Mouse (Mus musculus): ENCODE results near the gene Olfr873. TPM values are rescaled to one million over a fixed set of nuclear protein-coding genes. Genes with fewer than 3 reads are reported as not detected.
"Not testable (repeated sequence)": the region's sequence is repeated elsewhere in the genome, so short reads cannot be mapped to it uniquely, and the experiment has no call there.

Gene Olfr873
- not detected in 2 replicates for polyA plus RNA-seq (2012; rRNA removed)

- no peaks in the 10 kb centered on the region for H3K36me3 ChIP-seq (ENCODE audit: control insufficient read depth, insufficient read depth, low read length)
- no peak within 1 kb of the TSS for H3K27ac ChIP-seq (ENCODE audit: insufficient read depth, low read depth, low read length)
- 89% methylated on average over 1 of the region's 1 CpGs for WGBS
- DNase-seq: no peak
- no peak within 1 kb of the TSS for H3K4me3 ChIP-seq (ENCODE audit: insufficient read depth, low read depth, low read length)
- TF ChIP-seq POLR2A (IDR thresholded peaks at IDR 0.05; ENCODE audit: low read depth, low read length) (no peak), CTCF (conservative IDR thresholded peaks at IDR 0.05; ENCODE audit: insufficient read depth, insufficient read length, low read depth, low read length) (no peak)
- H3K4me1 ChIP-seq (ENCODE audit: control insufficient read depth, insufficient read depth, low read length): no peaks in the 10 kb centered on the region
- H3K27me3 ChIP-seq (replicated peaks; ENCODE audit: control insufficient read depth, insufficient read depth, low read length): no peaks in the 10 kb centered on the region
Observed at GRCm38 (mm10) chr9:20298232-20298631, at the start of gene Olfr873. Olfr873 (plus strand) TSS chr9:20298532.

GRCm38 (mm10) chr9:20282051-20282450 lies 16.3 kb upstream of the Olfr873 start, which contains the start of gene Olfr39:
Olfr39 (plus strand) TSS chr9:20282351.
- TF ChIP-seq POLR2A (IDR thresholded peaks at IDR 0.05; ENCODE audit: low read depth, low read length): no peak
- Histone ChIP-seq H3K4me3 (ENCODE audit: insufficient read depth, low read depth, low read length) (no peak within 1 kb of the TSS), H3K4me1 (ENCODE audit: control insufficient read depth, insufficient read depth, low read length) (no peaks in the 10 kb centered on the region), H3K27ac (ENCODE audit: insufficient read depth, low read depth, low read length) (no peak within 1 kb of the TSS), H3K27me3 (replicated peaks; ENCODE audit: control insufficient read depth, insufficient read depth, low read length) (no peaks in the 10 kb centered on the region), H3K36me3 (ENCODE audit: control insufficient read depth, insufficient read depth, low read length) (no peaks in the 10 kb centered on the region)
- 83% methylated on average over 1 of the region's 1 CpGs for WGBS
- no peak for DNase-seq

- DNase-seq; H3K4me1 ChIP-seq (ENCODE audit: control insufficient read depth, insufficient read depth, low read length); H3K36me3 ChIP-seq (ENCODE audit: control insufficient read depth, insufficient read depth, low read length); H3K27ac ChIP-seq (ENCODE audit: insufficient read depth, low read depth, low read length); H3K27me3 ChIP-seq (replicated peaks; ENCODE audit: control insufficient read depth, insufficient read depth, low read length); H3K4me3 ChIP-seq (ENCODE audit: insufficient read depth, low read depth, low read length): not testable (repeated sequence)
- WGBS: 79% methylated on average over 5 of the region's 5 CpGs
Observed at GRCm38 (mm10) chr9:20295562-20295961, 2.8 kb upstream of the Olfr873 start.

- Histone ChIP-seq H3K27me3 (replicated peaks; ENCODE audit: control insufficient read depth, insufficient read depth, low read length) (no peaks in the 10 kb centered on the region), H3K4me3 (ENCODE audit: insufficient read depth, low read depth, low read length) (no peak within 1 kb of the TSS), H3K27ac (ENCODE audit: insufficient read depth, low read depth, low read length) (no peak within 1 kb of the TSS), H3K36me3 (ENCODE audit: control insufficient read depth, insufficient read depth, low read length) (no peaks in the 10 kb centered on the region; the same call in 1 of the 2 replicates), H3K4me1 (ENCODE audit: control insufficient read depth, insufficient read depth, low read length) (no peaks in the 10 kb centered on the region)
- DNase-seq: no peak
- TF ChIP-seq POLR2A (IDR thresholded peaks at IDR 0.05; ENCODE audit: low read depth, low read length) (no peak), CTCF (conservative IDR thresholded peaks at IDR 0.05; ENCODE audit: insufficient read depth, insufficient read length, low read depth, low read length) (no peak)
Observed at GRCm38 (mm10) chr9:20335994-20336393, 37.7 kb downstream of the Olfr873 start, which contains the start of gene Olfr18. Olfr18 (minus strand) TSS chr9:20336094.

GRCm38 (mm10) chr9:20348501-20348900 lies 50.2 kb downstream of the Olfr873 start:
- no peak for TF ChIP-seq CTCF (conservative IDR thresholded peaks at IDR 0.05; ENCODE audit: insufficient read depth, insufficient read length, low read depth, low read length)
- TF ChIP-seq POLR2A (IDR thresholded peaks at IDR 0.05; ENCODE audit: low read depth, low read length): no peak
- no peaks in the 10 kb centered on the region for H3K27me3 ChIP-seq (replicated peaks; ENCODE audit: control insufficient read depth, insufficient read depth, low read length)
- no peaks in the 10 kb centered on the region for H3K4me1 ChIP-seq (ENCODE audit: control insufficient read depth, insufficient read depth, low read length)
- H3K36me3 ChIP-seq (ENCODE audit: control insufficient read depth, insufficient read depth, low read length): peaks cover 24% of the 10 kb centered on the region
- H3K4me3 ChIP-seq (ENCODE audit: insufficient read depth, low read depth, low read length): no peak overlapping the region
- no peak overlapping the region for H3K27ac ChIP-seq (ENCODE audit: insufficient read depth, low read depth, low read length)
- DNase-seq: no peak
- WGBS: 76% methylated on average over 4 of the region's 4 CpGs

Other genes starting within 250 kb of the Olfr873 start
- not detected in 2 replicates for gene Olfr867, start 241.0 kb upstream of the Olfr873 start, polyA plus RNA-seq (2012; rRNA removed)
- not detected in 2 replicates for gene Olfr868, start 199.9 kb upstream of the Olfr873 start, polyA plus RNA-seq (2012; rRNA removed)
- not detected in 2 replicates for gene Olfr869, start 169.5 kb upstream of the Olfr873 start, polyA plus RNA-seq (2012; rRNA removed)
- gene Olfr870, start 124.5 kb upstream of the Olfr873 start, polyA plus RNA-seq (2012; rRNA removed): not detected in 2 replicates
- not detected in 2 replicates for gene Olfr871, start 86.3 kb upstream of the Olfr873 start, polyA plus RNA-seq (2012; rRNA removed)
- not detected in 2 replicates for gene Olfr872, start 61.4 kb upstream of the Olfr873 start, polyA plus RNA-seq (2012; rRNA removed)
- not detected in 2 replicates for gene Olfr39, start 16.2 kb upstream of the Olfr873 start, polyA plus RNA-seq (2012; rRNA removed)
- gene Olfr18, start 37.6 kb downstream of the Olfr873 start, polyA plus RNA-seq (2012; rRNA removed): 0.06 TPM in 1 of 2 replicates, not detected in the other
- 7.1 and 11.0 TPM in 2 replicates for gene Zfp560, start 86.6 kb downstream of the Olfr873 start, polyA plus RNA-seq (2012; rRNA removed)
- gene Zfp26, start 161.6 kb downstream of the Olfr873 start, polyA plus RNA-seq (2012; rRNA removed): 1.5 and 2.2 TPM in 2 replicates
- 4.6 and 5.6 TPM in 2 replicates for gene Zfp426, start 194.2 kb downstream of the Olfr873 start, polyA plus RNA-seq (2012; rRNA removed)
- 4.7 and 6.6 TPM in 2 replicates for gene Zfp266, start 222.9 kb downstream of the Olfr873 start, polyA plus RNA-seq (2012; rRNA removed)

Measured in kidney, adult 2 months (tissue).